Mouse (Mus musculus) bone marrow, adult 2 months (tissue): ENCODE results near the gene H2al1g. TPM values are rescaled to one million over a fixed set of nuclear protein-coding genes. Genes with fewer than 3 reads are reported as not detected.

Source experiments
- H3K27ac ChIP-seq: fragments of 200-500 bp; 2 replicates; pipeline ENCODE4 v1.5.1; 2012; ENCODE audit warnings: low read depth, mild to moderate bottlenecking, control low read depth, inconsistent platforms, low read length; ENCODE audit not compliant: control insufficient read depth, poor library complexity, insufficient read depth
- H3K4me1 ChIP-seq: fragments of 200-500 bp; 2 replicates; pipeline ENCODE4 v1.6.1; 2011; ENCODE audit warnings: low read length; ENCODE audit not compliant: control insufficient read depth, insufficient read depth
- H3K4me3 ChIP-seq: fragments of 200-500 bp; replicated peaks from 2 replicates; pipeline ENCODE3; 2011; ENCODE audit warnings: mild to moderate bottlenecking, low read depth, low read length, control low read depth; ENCODE audit not compliant: control insufficient read depth
- CTCF ChIP-seq: fragments of 200-500 bp; IDR thresholded peaks from 2 replicates; pipeline ENCODE4 v1.5.1; 2011; ENCODE audit warnings: low read length, control low read depth; ENCODE audit not compliant: control insufficient read depth, insufficient read depth
- POLR2A ChIP-seq: fragments of 200-500 bp; IDR thresholded peaks from 2 replicates; pipeline ENCODE4 v1.6.1; 2011; ENCODE audit warnings: low read depth, mild to moderate bottlenecking, control low read depth, low read length, borderline replicate concordance; ENCODE audit not compliant: control insufficient read depth
- WGBS: fragments of 180-500 bp; shearing (Covaris S2); methylation state at CpG from one replicate; pipeline ENCODE4 v1.1.7; 2018; 5-methylcytosine and 5-hydroxymethylcytosine counted together
- polyA plus RNA-seq: library from polyadenylated mRNA; stranded (reverse); fragments of >200 nt; gene quantifications from 2 replicates; pipeline ENCODE4 v1.2.4, GENCODE M21; 2011; ENCODE audit warnings: low replicate concordance; ENCODE audit not compliant: missing spikeins, insufficient read depth, insufficient read length

Gene H2al1g
- polyA plus RNA-seq, 1 experiment, result not detected

- no peak overlapping the region for H3K4me3 ChIP-seq
- no peak for TF ChIP-seq POLR2A
- no peak for TF ChIP-seq CTCF
- H3K27ac ChIP-seq, result no peak overlapping the region
- WGBS, result 66% methylated on average over 12 of the region's 12 CpGs
- peaks cover 1% of the 10 kb centered on the region; the same call in 1 of the 2 replicates for H3K4me1 ChIP-seq
Observed at GRCm38 (mm10) chrX:11365151-11365550, 47.1 kb downstream of the H2al1g start.

Other genes with a start within 250 kb of the H2al1g start
- gene H2al1a, start 19.0 kb upstream of the H2al1g start, polyA plus RNA-seq, result not detected in 2 replicates
- not detected in 2 replicates for gene H2al1b, start 15.8 kb upstream of the H2al1g start, polyA plus RNA-seq
- gene H2al1c, start 12.6 kb upstream of the H2al1g start, polyA plus RNA-seq, result not detected in 2 replicates
- not detected in 2 replicates for gene H2al1d, start 9.4 kb upstream of the H2al1g start, polyA plus RNA-seq
- gene H2al1e, start 6.3 kb upstream of the H2al1g start, polyA plus RNA-seq, result 3.4 TPM in 1 of 2 replicates, not detected in the other
- not detected in 2 replicates for gene H2al1f, start 3.1 kb upstream of the H2al1g start, polyA plus RNA-seq
- gene H2al1h, start 3.2 kb downstream of the H2al1g start, polyA plus RNA-seq, result not detected in 2 replicates
- not detected in 2 replicates for gene H2al1i, start 6.4 kb downstream of the H2al1g start, polyA plus RNA-seq
- not detected in 2 replicates for gene H2al1j, start 9.6 kb downstream of the H2al1g start, polyA plus RNA-seq